Mouse (Mus musculus) ES-E14 (cell line): ENCODE results near the gene Olfr770. TPM values are rescaled to one million over a fixed set of nuclear protein-coding genes. Genes with fewer than 3 reads are reported as not detected.
"Not testable (repeated sequence)": the region's sequence is repeated elsewhere in the genome, so short reads cannot be mapped to it uniquely, and the experiment has no call there.

ENCODE experiments used
- DNase-seq: peaks from one replicate; pipeline ENCODE4 v3.0.0-alpha.2; 2013; ENCODE audit warnings: low read depth, low spot score
- H3K27ac ChIP-seq: 2 replicates; pipeline ENCODE4 v1.5.1; 2012; ENCODE audit warnings: low read depth, mild to moderate bottlenecking, low read length, moderate library complexity, mixed read lengths; ENCODE audit not compliant: poor library complexity, insufficient read depth, severe bottlenecking
- H3K36me3 ChIP-seq: 2 replicates; pipeline ENCODE4 v1.6.1; 2012; ENCODE audit warnings: mild to moderate bottlenecking, low read length, moderate library complexity, mixed read lengths; ENCODE audit not compliant: control insufficient read depth, poor library complexity, insufficient read depth, severe bottlenecking
- H3K4me1 ChIP-seq, 2 experiments: fragments of 150-350 bp in 1 of 2; sonication (generic) in 1 of 2; 2 replicates each; pipeline ENCODE4 v1.6.1; 2012; ENCODE audit warnings: low read length in 2 of 2, mild to moderate bottlenecking in 1 of 2, mixed read lengths in 1 of 2; ENCODE audit not compliant: control insufficient read depth in 2 of 2, insufficient read depth in 2 of 2, poor library complexity in 1 of 2
- H3K4me3 ChIP-seq, 2 experiments: fragments of 150-350 bp in 1 of 2; sonication (generic) in 1 of 2; 2 replicates each; pipeline ENCODE4 v1.5.1; 2012; ENCODE audit warnings: low read length in 2 of 2, low read depth in 1 of 2, mild to moderate bottlenecking in 1 of 2, mixed read lengths in 1 of 2; ENCODE audit not compliant: insufficient read depth in 1 of 2, poor library complexity in 1 of 2, severe bottlenecking in 1 of 2
- H3K9ac ChIP-seq: 2 replicates; pipeline ENCODE4 v1.6.1; 2012; ENCODE audit warnings: low read depth, mild to moderate bottlenecking, low read length, mixed read lengths; ENCODE audit not compliant: poor library complexity, insufficient read depth, severe bottlenecking
- H3K9me3 ChIP-seq: fragments of 150-350 bp; sonication (generic); 2 replicates; pipeline ENCODE4 v1.6.1; 2012; ENCODE audit warnings: low read depth, mild to moderate bottlenecking, low read length; ENCODE audit not compliant: control insufficient read depth, insufficient read depth
- CHD2 ChIP-seq: IDR thresholded peaks from 2 replicates; pipeline ENCODE4 v1.6.1; 2014; ENCODE audit warnings: mild to moderate bottlenecking, low read depth, low read length, inconsistent platforms
- HCFC1 ChIP-seq: IDR thresholded peaks from 2 replicates; pipeline ENCODE4 v1.6.1; 2012; ENCODE audit warnings: low read length, inconsistent platforms, borderline replicate concordance; ENCODE audit not compliant: insufficient read depth
- MAFK ChIP-seq: IDR thresholded peaks from 2 replicates; pipeline ENCODE4 v1.6.1; 2014; ENCODE audit warnings: mild to moderate bottlenecking, low read depth, low read length, inconsistent platforms; ENCODE audit not compliant: insufficient read depth
- ZC3H11A ChIP-seq: IDR thresholded peaks from 2 replicates; pipeline ENCODE4 v1.6.1; 2012; ENCODE audit warnings: low read depth, mild to moderate bottlenecking, inconsistent platforms, low read length, borderline replicate concordance
- ZNF384 ChIP-seq: IDR thresholded peaks from 2 replicates; pipeline ENCODE4 v1.6.1; 2012; ENCODE audit warnings: low read depth, low read length, inconsistent platforms
- in situ Hi-C, 2 experiments: fragments of 600-800 bp; cut with MboI; formaldehyde crosslinking; loops; one replicate each; pipeline ENCODE4 v1.15.1; 2025; ENCODE audit warnings: low sequenced_read_pairs in 2 of 2, inconsistent platforms in 1 of 2; ENCODE audit not compliant: unreplicated experiment in 2 of 2
- total RNA-seq: library from RNA; depleted of rRNA; stranded (reverse); fragments of 300-350 nt; gene quantifications from 2 replicates; pipeline ENCODE4 v1.2.3, GENCODE M21; 2012; rRNA removed

Olfr770 gene
- not detected in 2 replicates for total RNA-seq

- no peak within 1 kb of the TSS for H3K27ac ChIP-seq
- H3K9me3 ChIP-seq: no peaks in the 10 kb centered on the region
- H3K4me1 ChIP-seq: no peaks in the 10 kb centered on the region
- no peak for DNase-seq
- H3K36me3 ChIP-seq: no peaks in the 10 kb centered on the region
- no peak within 1 kb of the TSS for H3K9ac ChIP-seq
- TF ChIP-seq MAFK (no peak), ZNF384 (no peak), ZC3H11A (no peak), CHD2 (no peak)
- in situ Hi-C loops: no loop called here
- H3K4me3 ChIP-seq: no peak within 1 kb of the TSS
These were observed at the start of gene Olfr770 for GRCm38 (mm10) chr10:129138898-129139297. TSS of gene Olfr770 (minus strand) at chr10:129138998.

GRCm38 (mm10) chr10:129187319-129187718, 48.5 kb upstream of the Olfr770 start, which contains the start of gene Olfr773:
TSS of gene Olfr773 (minus strand) at chr10:129187419.
- DNase-seq, in situ Hi-C loops, H3K27ac ChIP-seq, H3K4me3 ChIP-seq, H3K9me3 ChIP-seq, H3K9ac ChIP-seq, H3K4me1 ChIP-seq, H3K36me3 ChIP-seq: not testable (repeated sequence)

GRCm38 (mm10) chr10:129177821-129178220, 39.0 kb upstream of the Olfr770 start, which contains the start of gene Olfr772:
TSS of gene Olfr772 (minus strand) at chr10:129177921.
- H3K4me1 ChIP-seq, DNase-seq, in situ Hi-C loops, H3K9ac ChIP-seq, H3K27ac ChIP-seq, H3K36me3 ChIP-seq, H3K4me3 ChIP-seq, H3K9me3 ChIP-seq: not testable (repeated sequence)

- in situ Hi-C loops: no loop called here
- H3K9me3 ChIP-seq: no peaks in the 10 kb centered on the region
These were observed 25.9 kb upstream of the Olfr770 start, which contains the start of gene Olfr771 for GRCm38 (mm10) chr10:129164651-129165050. TSS of gene Olfr771 (minus strand) at chr10:129164751.

GRCm38 (mm10) chr10:129117761-129118160, 21.0 kb downstream of the Olfr770 start, which contains the start of gene Olfr769:
TSS of gene Olfr769 (minus strand) at chr10:129117861.
- no peaks in the 10 kb centered on the region for H3K36me3 ChIP-seq
- no peak within 1 kb of the TSS for H3K27ac ChIP-seq
- no peak for TF ChIP-seq CHD2
- TF ChIP-seq ZNF384: no peak
- TF ChIP-seq HCFC1: no peak
- no peak for TF ChIP-seq ZC3H11A
- no peak for TF ChIP-seq MAFK
- no peak within 1 kb of the TSS for H3K4me3 ChIP-seq
- no peaks in the 10 kb centered on the region for H3K9me3 ChIP-seq
- no peak within 1 kb of the TSS for H3K9ac ChIP-seq
- in situ Hi-C loops: no loop called here
- DNase-seq: no peak
- no peaks in the 10 kb centered on the region for H3K4me1 ChIP-seq

More at GRCm38 (mm10) chr10:129164651-129165050, 25.9 kb upstream of the Olfr770 start, which contains the start of gene Olfr771:
- H3K4me3 ChIP-seq: no peak within 1 kb of the TSS
- DNase-seq: no peak
- TF ChIP-seq ZC3H11A (no peak), ZNF384 (no peak), CHD2 (no peak), MAFK (no peak), HCFC1 (no peak)
- H3K4me1 ChIP-seq: no peaks in the 10 kb centered on the region
- no peak within 1 kb of the TSS for H3K27ac ChIP-seq
- no peaks in the 10 kb centered on the region for H3K36me3 ChIP-seq
- no peak within 1 kb of the TSS for H3K9ac ChIP-seq
